Mouse (Mus musculus) heart, embryonic 15.5 days (tissue): ENCODE data around the gene Proz. TPM values are rescaled to one million over a fixed set of nuclear protein-coding genes. Genes with fewer than 3 reads are reported as not detected.

Experiments used
- ATAC-seq: fragments of 200-750 bp; cut with Nextera tagmentation; replicated peaks from 2 replicates; pipeline ENCODE4 v1.8.0; 2017; ENCODE audit warnings: low read depth, moderate TSS enrichment; ENCODE audit not compliant: insufficient number of reproducible peaks, insufficient read depth, low FRiP score
- H3K27ac ChIP-seq: fragments of 300-500 bp; sonication (generic); 2 replicates; pipeline ENCODE4 v1.5.1; 2015; ENCODE audit warnings: mild to moderate bottlenecking, inconsistent platforms
- H3K27me3 ChIP-seq: fragments of 300-500 bp; sonication (generic); 2 replicates; pipeline ENCODE4 v1.6.1; 2015; ENCODE audit warnings: inconsistent platforms
- H3K36me3 ChIP-seq: fragments of 300-500 bp; sonication (generic); 2 replicates; pipeline ENCODE4 v1.6.1; 2015; ENCODE audit warnings: mild to moderate bottlenecking, inconsistent platforms
- H3K4me1 ChIP-seq: fragments of 300-500 bp; sonication (generic); replicated peaks from 2 replicates; pipeline ENCODE4 v1.6.1; 2015; ENCODE audit warnings: inconsistent platforms
- H3K4me2 ChIP-seq: fragments of 300-500 bp; sonication (generic); 2 replicates; pipeline ENCODE4 v1.6.1; 2015; ENCODE audit warnings: inconsistent platforms, mild to moderate bottlenecking, moderate library complexity
- H3K4me3 ChIP-seq: fragments of 300-500 bp; sonication (generic); 2 replicates; pipeline ENCODE4 v1.5.1; 2015; ENCODE audit warnings: mild to moderate bottlenecking, inconsistent platforms
- H3K9ac ChIP-seq: fragments of 300-500 bp; sonication (generic); 2 replicates; pipeline ENCODE4 v1.6.1; 2015; ENCODE audit warnings: mild to moderate bottlenecking, inconsistent platforms
- H3K9me3 ChIP-seq: fragments of 300-500 bp; sonication (generic); replicated peaks from 2 replicates; pipeline ENCODE4 v1.6.1; 2016; ENCODE audit warnings: inconsistent platforms
- WGBS: fragments of 180-500 bp; shearing (Covaris S2); methylation state at CpG from one replicate; pipeline ENCODE4 v1.1.7; 2015; ENCODE audit warnings: mixed read lengths; 5-methylcytosine and 5-hydroxymethylcytosine counted together
- polyA plus RNA-seq: library from polyadenylated mRNA; unstranded; fragments of >200 nt; fragmentation: Nextera tagmentation; extraction: Ambion mirVana; gene quantifications from 2 replicates; pipeline ENCODE4 v1.2.1, GENCODE M21; 2015

The Proz gene
- 0.33 and 0.62 TPM in 2 replicates for polyA plus RNA-seq

GRCm38 (mm10) chr8:13060441-13061150 is at the start of gene Proz:
TSS of gene Proz (plus strand) at chr8:13060914.
- 69% methylated on average over 17 of the region's 17 CpGs for WGBS
- ATAC-seq: no peak
- no peak within 1 kb of the TSS for H3K4me3 ChIP-seq

DNA sequence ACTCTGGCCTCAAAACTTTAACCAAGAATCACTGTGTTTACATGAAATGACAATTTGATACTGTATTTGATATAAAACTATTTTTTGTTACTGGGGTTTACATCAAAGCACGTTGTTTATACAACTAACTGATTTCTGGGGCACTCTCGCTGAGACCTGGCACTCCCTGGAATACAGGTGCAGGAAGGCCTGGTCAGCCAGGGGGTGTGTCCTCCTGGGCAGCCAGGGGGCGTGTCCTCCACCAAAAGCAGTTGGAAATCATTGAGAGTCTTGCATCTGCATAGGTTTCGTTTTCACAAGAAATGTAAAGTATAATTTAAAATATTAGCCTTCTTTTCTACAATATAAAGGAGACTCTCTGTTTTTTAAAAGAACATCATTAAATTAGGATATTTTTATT is 41.2 kb upstream of the Proz start:
- ATAC-seq: no peak
- Histone ChIP-seq H3K27ac (no peak overlapping the region), H3K27me3 (no peaks in the 10 kb centered on the region), H3K9ac (no peak overlapping the region), H3K4me1 (no peaks in the 10 kb centered on the region), H3K4me3 (no peak overlapping the region), H3K9me3 (no peaks in the 10 kb centered on the region), H3K4me2 (no peak overlapping the region), H3K36me3 (no peaks in the 10 kb centered on the region)
- WGBS: 52% methylated on average over 4 of the region's 4 CpGs

More at GRCm38 (mm10) chr8:13060441-13061150, at the start of gene Proz:
- Histone ChIP-seq H3K9ac (no peak within 1 kb of the TSS), H3K9me3 (no peaks in the 10 kb centered on the region), H3K4me2 (no peak within 1 kb of the TSS), H3K4me1 (no peaks in the 10 kb centered on the region), H3K36me3 (no peaks in the 10 kb centered on the region), H3K27ac (no peak within 1 kb of the TSS), H3K27me3 (no peaks in the 10 kb centered on the region)

- H3K4me1 ChIP-seq: no peaks in the 10 kb centered on the region
- no peaks in the 10 kb centered on the region for H3K36me3 ChIP-seq
- H3K9me3 ChIP-seq: no peaks in the 10 kb centered on the region
- no peak overlapping the region for H3K4me2 ChIP-seq
- no peaks in the 10 kb centered on the region for H3K27me3 ChIP-seq
- H3K9ac ChIP-seq: no peak overlapping the region
- 92% methylated on average over 8 of the region's 8 CpGs for WGBS
- no peak overlapping the region for H3K4me3 ChIP-seq
- ATAC-seq: no peak
- H3K27ac ChIP-seq: no peak overlapping the region
These were observed 38.9 kb upstream of the Proz start for GRCm38 (mm10) chr8:13021830-13022229.

- H3K27ac ChIP-seq: no peak within 1 kb of the TSS
- no peaks in the 10 kb centered on the region for H3K4me1 ChIP-seq
- no peak for ATAC-seq
- H3K4me3 ChIP-seq: no peak within 1 kb of the TSS
- H3K9ac ChIP-seq: no peak within 1 kb of the TSS
- 64% methylated on average over 10 of the region's 10 CpGs for WGBS
- H3K9me3 ChIP-seq: no peaks in the 10 kb centered on the region
- no peaks in the 10 kb centered on the region for H3K27me3 ChIP-seq
- no peak within 1 kb of the TSS for H3K4me2 ChIP-seq
- no peaks in the 10 kb centered on the region for H3K36me3 ChIP-seq
These were observed 35.1 kb upstream of the Proz start, which contains the start of gene F7 for GRCm38 (mm10) chr8:13025487-13026224. TSS of gene F7 (plus strand) at chr8:13026034.

- H3K4me3 ChIP-seq: no peak overlapping the region
- H3K36me3 ChIP-seq: no peaks in the 10 kb centered on the region
- H3K27me3 ChIP-seq: no peaks in the 10 kb centered on the region
- H3K27ac ChIP-seq: no peak overlapping the region
- no peak overlapping the region for H3K9ac ChIP-seq
- no peaks in the 10 kb centered on the region for H3K9me3 ChIP-seq
- no peak for ATAC-seq
- H3K4me2 ChIP-seq: no peak overlapping the region
- WGBS: 81% methylated on average over 5 of the region's 5 CpGs
- H3K4me1 ChIP-seq: no peaks in the 10 kb centered on the region
These were observed 33.1 kb upstream of the Proz start for GRCm38 (mm10) chr8:13027615-13028014.

DNA sequence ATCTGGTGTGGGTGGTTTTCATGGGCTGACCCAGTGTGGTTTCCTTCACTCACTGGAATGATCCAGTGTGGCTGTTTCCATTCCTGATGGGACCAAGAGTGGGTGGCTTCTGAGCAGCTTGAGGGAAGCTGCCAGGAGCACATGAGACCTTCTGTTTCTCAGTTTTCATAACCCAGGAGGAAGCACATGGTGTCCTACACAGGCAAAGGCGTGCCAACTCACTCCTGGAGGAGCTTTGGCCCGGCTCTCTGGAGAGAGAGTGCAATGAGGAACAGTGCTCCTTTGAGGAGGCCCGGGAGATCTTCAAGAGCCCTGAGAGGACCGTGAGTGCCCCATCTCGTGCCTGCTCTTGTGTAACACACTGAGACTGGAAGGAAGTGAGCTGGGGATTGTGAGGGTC is 32.2 kb upstream of the Proz start:
- 62% methylated on average over 5 of the region's 5 CpGs for WGBS
- H3K36me3 ChIP-seq: no peaks in the 10 kb centered on the region
- no peaks in the 10 kb centered on the region for H3K9me3 ChIP-seq
- ATAC-seq: no peak
- H3K27me3 ChIP-seq: no peaks in the 10 kb centered on the region
- no peak overlapping the region for H3K9ac ChIP-seq
- H3K4me1 ChIP-seq: no peaks in the 10 kb centered on the region
- no peak overlapping the region for H3K27ac ChIP-seq
- no peak overlapping the region for H3K4me3 ChIP-seq
- H3K4me2 ChIP-seq: no peak overlapping the region

GRCm38 (mm10) chr8:13036346-13036812 is 24.3 kb upstream of the Proz start:
- no peaks in the 10 kb centered on the region for H3K27me3 ChIP-seq
- H3K36me3 ChIP-seq: no peaks in the 10 kb centered on the region
- no peaks in the 10 kb centered on the region for H3K9me3 ChIP-seq
- no peak overlapping the region for H3K4me3 ChIP-seq
- ATAC-seq: peak; percentile 57
- H3K27ac ChIP-seq: peak overlapping the region; percentile 46
- WGBS: 61% methylated on average over 10 of the region's 10 CpGs
- no peak overlapping the region for H3K9ac ChIP-seq
- H3K4me2 ChIP-seq: no peak overlapping the region
- H3K4me1 ChIP-seq: peaks cover 24% of the 10 kb centered on the region

DNA sequence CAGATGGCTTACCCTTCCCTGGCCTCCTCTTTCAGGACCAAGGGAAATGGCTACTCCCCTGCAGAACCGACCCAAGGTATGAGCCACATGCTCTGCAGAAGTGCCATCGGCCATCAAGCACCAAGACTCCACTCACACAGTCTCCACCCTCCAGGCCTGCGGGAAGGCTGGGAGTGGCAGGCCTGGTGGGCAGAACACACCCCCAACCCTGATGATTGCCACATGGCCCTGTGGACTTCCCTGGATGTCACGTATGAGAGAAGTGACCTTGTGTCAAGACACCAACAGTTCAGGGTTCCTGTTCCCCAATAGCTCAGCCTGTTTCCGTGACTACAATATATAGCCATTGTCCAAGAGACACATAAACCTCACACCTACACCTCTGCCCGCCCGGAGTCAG is 23.7 kb upstream of the Proz start, which contains the start of gene F10:
F10 (plus strand) TSS at position 294 of the 400 bp plus-strand sequence.
- Histone ChIP-seq H3K36me3 (no peaks in the 10 kb centered on the region), H3K9ac (no peak within 1 kb of the TSS), H3K4me3 (no peak within 1 kb of the TSS), H3K27ac (peak within 1 kb of the TSS; percentile 46), H3K27me3 (no peaks in the 10 kb centered on the region), H3K4me1 (peaks cover 24% of the 10 kb centered on the region), H3K9me3 (no peaks in the 10 kb centered on the region), H3K4me2 (no peak within 1 kb of the TSS)
- WGBS: 56% methylated on average over 7 of the region's 7 CpGs
- ATAC-seq: 0 out of 2 replicates have a peak, but pooled peaks have one; percentile 16

DNA sequence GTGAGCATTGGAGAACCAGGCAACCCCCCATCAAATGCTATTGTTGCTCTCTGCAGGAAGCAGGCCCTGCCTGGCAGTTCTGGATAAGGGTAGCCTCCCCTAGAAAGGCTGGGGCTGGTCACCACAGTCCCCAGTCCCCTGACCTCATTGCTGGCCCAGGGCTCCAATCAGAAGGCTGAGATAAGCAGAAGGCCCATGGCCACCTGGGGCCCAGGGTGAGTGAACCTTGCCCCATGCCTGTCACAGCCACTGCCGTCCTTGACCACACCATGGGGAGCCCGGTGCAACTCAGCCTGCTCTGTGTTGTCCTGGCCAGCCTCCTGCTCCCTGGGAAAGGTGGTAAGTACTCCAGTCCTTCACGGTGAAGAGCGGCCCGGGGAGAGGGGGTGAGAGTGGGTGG is 23.1 kb upstream of the Proz start:
- 33% methylated on average over 5 of the region's 5 CpGs for WGBS
- no peaks in the 10 kb centered on the region for H3K27me3 ChIP-seq
- H3K36me3 ChIP-seq: no peaks in the 10 kb centered on the region
- H3K27ac ChIP-seq: no peak overlapping the region
- peaks cover 24% of the 10 kb centered on the region for H3K4me1 ChIP-seq
- H3K4me2 ChIP-seq: no peak overlapping the region
- H3K4me3 ChIP-seq: no peak overlapping the region
- H3K9me3 ChIP-seq: no peaks in the 10 kb centered on the region
- peak; percentile 40 for ATAC-seq
- no peak overlapping the region for H3K9ac ChIP-seq

DNA sequence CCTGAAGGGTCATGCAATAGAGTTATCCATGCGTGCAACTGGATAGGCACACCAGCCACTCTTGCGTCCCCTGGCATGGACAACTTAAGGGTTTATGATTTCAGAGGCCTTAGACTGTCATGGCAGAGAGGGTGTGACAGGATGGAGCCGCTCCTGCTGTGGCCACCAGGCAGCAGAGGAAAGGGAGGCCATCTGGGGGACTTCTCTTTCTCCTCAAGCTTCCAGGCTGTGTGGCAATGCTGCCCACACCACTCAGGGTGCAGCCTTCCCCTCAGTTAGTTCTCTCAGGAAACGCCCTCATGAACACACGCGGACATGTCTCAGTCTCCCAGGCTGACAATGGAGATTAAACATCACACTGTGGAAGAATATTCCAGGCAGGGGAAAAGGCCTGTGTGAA is 21.7 kb upstream of the Proz start:
- Histone ChIP-seq H3K4me1 (peaks cover 24% of the 10 kb centered on the region), H3K27me3 (no peaks in the 10 kb centered on the region), H3K4me2 (no peak overlapping the region), H3K36me3 (no peaks in the 10 kb centered on the region), H3K27ac (no peak overlapping the region), H3K9ac (no peak overlapping the region), H3K9me3 (no peaks in the 10 kb centered on the region), H3K4me3 (no peak overlapping the region)
- no peak for ATAC-seq
- 67% methylated on average over 6 of the region's 6 CpGs for WGBS

- Histone ChIP-seq H3K9ac (no peak overlapping the region), H3K27ac (no peak overlapping the region), H3K36me3 (no peaks in the 10 kb centered on the region), H3K4me2 (no peak overlapping the region), H3K4me3 (no peak overlapping the region), H3K4me1 (peaks cover 17% of the 10 kb centered on the region), H3K9me3 (no peaks in the 10 kb centered on the region), H3K27me3 (no peaks in the 10 kb centered on the region)
- ATAC-seq: no peak
- WGBS: 70% methylated on average over 4 of the region's 4 CpGs
These were observed 19.3 kb upstream of the Proz start for GRCm38 (mm10) chr8:13041459-13041858.
